Mouse (Mus musculus) embryonic facial prominence, embryonic 15.5 days (tissue): ENCODE results near the gene Bglap2. TPM values are rescaled to one million over a fixed set of nuclear protein-coding genes. Genes with fewer than 3 reads are reported as not detected.

ENCODE experiments used
- ATAC-seq: fragments of 200-750 bp; cut with Nextera tagmentation; 2 replicates; pipeline ENCODE4 v1.8.0; 2017; ENCODE audit warnings: low read depth, moderate TSS enrichment; ENCODE audit not compliant: insufficient number of reproducible peaks, low FRiP score, low TSS enrichment
- H3K27ac ChIP-seq: fragments of 300-500 bp; sonication (generic); replicated peaks from 2 replicates; pipeline ENCODE4 v1.5.1; 2015; ENCODE audit warnings: mild to moderate bottlenecking, inconsistent platforms
- H3K27me3 ChIP-seq: fragments of 300-500 bp; sonication (generic); 2 replicates; pipeline ENCODE4 v1.6.1; 2015; ENCODE audit warnings: inconsistent platforms
- H3K36me3 ChIP-seq: fragments of 300-500 bp; sonication (generic); 2 replicates; pipeline ENCODE4 v1.6.1; 2015; ENCODE audit warnings: mild to moderate bottlenecking, inconsistent platforms
- H3K4me1 ChIP-seq: fragments of 300-500 bp; sonication (generic); 2 replicates; pipeline ENCODE4 v1.6.1; 2015; ENCODE audit warnings: inconsistent platforms
- H3K4me2 ChIP-seq: fragments of 300-500 bp; sonication (generic); replicated peaks from 2 replicates; pipeline ENCODE4 v1.6.1; 2015; ENCODE audit warnings: mild to moderate bottlenecking, inconsistent platforms
- H3K4me3 ChIP-seq: fragments of 300-500 bp; sonication (generic); replicated peaks from 2 replicates; pipeline ENCODE4 v1.5.1; 2015; ENCODE audit warnings: mild to moderate bottlenecking, inconsistent platforms
- H3K9ac ChIP-seq: fragments of 300-500 bp; sonication (generic); 2 replicates; pipeline ENCODE4 v1.6.1; 2015; ENCODE audit warnings: inconsistent platforms
- H3K9me3 ChIP-seq: fragments of 300-500 bp; sonication (generic); replicated peaks from 2 replicates; pipeline ENCODE4 v1.6.1; 2016; ENCODE audit warnings: inconsistent platforms
- WGBS: fragments of 180-500 bp; shearing (Covaris S2); methylation state at CpG from one replicate; pipeline ENCODE4 v1.1.7; 2015; 5-methylcytosine and 5-hydroxymethylcytosine counted together
- polyA plus RNA-seq: library from polyadenylated mRNA; unstranded; fragments of >200 nt; fragmentation: Nextera tagmentation; extraction: Ambion mirVana; gene quantifications from 2 replicates; pipeline ENCODE4 v1.2.1, GENCODE M21; 2015

Gene Bglap2
- polyA plus RNA-seq, 1 experiment from 2014 or later: 13.8 TPM

- Histone ChIP-seq H3K27me3 (peaks cover 16% of the 10 kb centered on the region), H3K27ac (peak within 1 kb of the TSS; percentile 59), H3K4me1 (peaks cover 11% of the 10 kb centered on the region), H3K4me3 (peak within 1 kb of the TSS; percentile 22), H3K9ac (no peak within 1 kb of the TSS), H3K4me2 (peak within 1 kb of the TSS; percentile 19), H3K9me3 (no peaks in the 10 kb centered on the region), H3K36me3 (peaks cover 32% of the 10 kb centered on the region)
- no peak for ATAC-seq
- WGBS: under 1% methylated on average over 16 of the region's 16 CpGs
Measured at GRCm38 (mm10) chr3:88364337-88364736, 14.2 kb downstream of the Bglap2 start, which contains the start of gene Paqr6. Gene Paqr6, plus strand, starts transcription at chr3:88364584.

GRCm38 (mm10) chr3:88363700-88364099 lies 14.8 kb downstream of the Bglap2 start:
- Histone ChIP-seq H3K9me3 (no peaks in the 10 kb centered on the region), H3K9ac (no peak overlapping the region)

GRCm38 (mm10) chr3:88361612-88362313 lies 16.7 kb downstream of the Bglap2 start:
- peaks cover 16% of the 10 kb centered on the region for H3K27me3 ChIP-seq
- 79% methylated on average over 2 of the region's 2 CpGs for WGBS
- no peak overlapping the region for H3K27ac ChIP-seq
- ATAC-seq: no peak
- H3K4me1 ChIP-seq: peaks cover 11% of the 10 kb centered on the region
- no peaks in the 10 kb centered on the region for H3K9me3 ChIP-seq
- peaks cover 56% of the 10 kb centered on the region for H3K36me3 ChIP-seq
- H3K4me2 ChIP-seq: no peak overlapping the region
- no peak overlapping the region for H3K4me3 ChIP-seq
- no peak overlapping the region for H3K9ac ChIP-seq

More at GRCm38 (mm10) chr3:88363700-88364099, 14.8 kb downstream of the Bglap2 start:
- H3K36me3 ChIP-seq: peaks cover 38% of the 10 kb centered on the region
- no peak overlapping the region for H3K4me3 ChIP-seq
- H3K4me1 ChIP-seq: peaks cover 11% of the 10 kb centered on the region
- WGBS: 46% methylated on average over 4 of the region's 4 CpGs
- H3K27me3 ChIP-seq: peaks cover 16% of the 10 kb centered on the region
- ATAC-seq: no peak
- H3K27ac ChIP-seq: peak overlapping the region; percentile 59
- H3K4me2 ChIP-seq: no peak overlapping the region

GRCm38 (mm10) chr3:88361096-88361495 lies 17.4 kb downstream of the Bglap2 start:
- peaks cover 11% of the 10 kb centered on the region for H3K4me1 ChIP-seq
- peaks cover 14% of the 10 kb centered on the region for H3K27me3 ChIP-seq
- ATAC-seq: no peak
- no peak overlapping the region for H3K9ac ChIP-seq
- H3K36me3 ChIP-seq: peaks cover 63% of the 10 kb centered on the region
- H3K4me3 ChIP-seq: no peak overlapping the region
- H3K27ac ChIP-seq: no peak overlapping the region
- WGBS: 59% methylated on average over 6 of the region's 6 CpGs
- no peaks in the 10 kb centered on the region for H3K9me3 ChIP-seq
- H3K4me2 ChIP-seq: no peak overlapping the region

GRCm38 (mm10) chr3:88359989-88360388 lies 18.5 kb downstream of the Bglap2 start:
- peaks cover 11% of the 10 kb centered on the region for H3K4me1 ChIP-seq
- no peak overlapping the region for H3K4me2 ChIP-seq
- peaks cover 3% of the 10 kb centered on the region; the same call in 1 of the 2 replicates for H3K27me3 ChIP-seq
- H3K9ac ChIP-seq: no peak overlapping the region
- WGBS: 33% methylated on average over 3 of the region's 3 CpGs
- H3K36me3 ChIP-seq: peaks cover 74% of the 10 kb centered on the region
- H3K4me3 ChIP-seq: no peak overlapping the region
- ATAC-seq: no peak
- H3K9me3 ChIP-seq: no peaks in the 10 kb centered on the region
- H3K27ac ChIP-seq: no peak overlapping the region

- H3K4me1 ChIP-seq: peaks cover 7% of the 10 kb centered on the region
- H3K27me3 ChIP-seq: no peaks in the 10 kb centered on the region
- H3K36me3 ChIP-seq: peaks cover 78% of the 10 kb centered on the region
- H3K27ac ChIP-seq: no peak overlapping the region
- H3K9me3 ChIP-seq: no peaks in the 10 kb centered on the region
- no peak overlapping the region for H3K4me2 ChIP-seq
- 59% methylated on average over 5 of the region's 5 CpGs for WGBS
- no peak overlapping the region for H3K4me3 ChIP-seq
- peak; percentile 31; the same call in 1 of the 2 replicates for ATAC-seq
- no peak overlapping the region for H3K9ac ChIP-seq
Measured at GRCm38 (mm10) chr3:88359584-88359983, 18.9 kb downstream of the Bglap2 start.

- H3K4me1 ChIP-seq: no peaks in the 10 kb centered on the region
- H3K36me3 ChIP-seq: peaks cover 98% of the 10 kb centered on the region
- no peak overlapping the region for H3K4me2 ChIP-seq
- H3K4me3 ChIP-seq: no peak overlapping the region
- no peak overlapping the region for H3K27ac ChIP-seq
- no peaks in the 10 kb centered on the region for H3K27me3 ChIP-seq
- no peak for ATAC-seq
- 94% methylated on average over 8 of the region's 8 CpGs for WGBS
- H3K9me3 ChIP-seq: no peaks in the 10 kb centered on the region
- no peak overlapping the region for H3K9ac ChIP-seq
Measured at GRCm38 (mm10) chr3:88354396-88355165, 23.9 kb downstream of the Bglap2 start.

GRCm38 (mm10) chr3:88352907-88353306 lies 25.6 kb downstream of the Bglap2 start:
- Histone ChIP-seq H3K36me3 (peaks cover 97% of the 10 kb centered on the region), H3K27me3 (no peaks in the 10 kb centered on the region), H3K27ac (no peak overlapping the region), H3K9ac (no peak overlapping the region), H3K4me2 (no peak overlapping the region), H3K4me3 (no peak overlapping the region), H3K4me1 (no peaks in the 10 kb centered on the region), H3K9me3 (no peaks in the 10 kb centered on the region)
- ATAC-seq: no peak
- WGBS: 86% methylated on average over 9 of the region's 9 CpGs

GRCm38 (mm10) chr3:88350732-88351131 lies 27.8 kb downstream of the Bglap2 start:
- Histone ChIP-seq H3K27me3 (no peaks in the 10 kb centered on the region), H3K36me3 (peaks cover 98% of the 10 kb centered on the region), H3K9ac (no peak overlapping the region), H3K4me1 (no peaks in the 10 kb centered on the region), H3K4me2 (no peak overlapping the region), H3K9me3 (no peaks in the 10 kb centered on the region), H3K4me3 (no peak overlapping the region), H3K27ac (no peak overlapping the region)
- WGBS: 90% methylated on average over 13 of the region's 13 CpGs
- ATAC-seq: no peak

- no peak overlapping the region for H3K27ac ChIP-seq
- no peak for ATAC-seq
- H3K27me3 ChIP-seq: no peaks in the 10 kb centered on the region
- H3K4me1 ChIP-seq: peaks cover 26% of the 10 kb centered on the region
- H3K9me3 ChIP-seq: no peaks in the 10 kb centered on the region
- H3K9ac ChIP-seq: no peak overlapping the region
- H3K36me3 ChIP-seq: peaks cover 28% of the 10 kb centered on the region
- H3K4me2 ChIP-seq: no peak overlapping the region
- no peak overlapping the region for H3K4me3 ChIP-seq
- WGBS: 67% methylated on average over 3 of the region's 3 CpGs
Measured at GRCm38 (mm10) chr3:88339006-88339405, 39.5 kb downstream of the Bglap2 start.

- no peak overlapping the region for H3K4me2 ChIP-seq
- H3K9ac ChIP-seq: no peak overlapping the region
- H3K27ac ChIP-seq: no peak overlapping the region
- H3K4me1 ChIP-seq: peaks cover 26% of the 10 kb centered on the region
- 91% methylated on average over 7 of the region's 7 CpGs for WGBS
- H3K9me3 ChIP-seq: no peaks in the 10 kb centered on the region
- peaks cover 21% of the 10 kb centered on the region for H3K36me3 ChIP-seq
- H3K27me3 ChIP-seq: no peaks in the 10 kb centered on the region
- no peak overlapping the region for H3K4me3 ChIP-seq
- ATAC-seq: no peak
Measured at GRCm38 (mm10) chr3:88338316-88338715, 40.2 kb downstream of the Bglap2 start.
